Mouse (Mus musculus) forebrain, embryonic 16.5 days (tissue): Measurements from ENCODE around the gene Plaa. TPM values are rescaled to one million over a fixed set of nuclear protein-coding genes. Genes with fewer than 3 reads are reported as not detected.

ENCODE experiments used
- ATAC-seq: fragments of 200-750 bp; cut with Nextera tagmentation; 2 replicates; pipeline ENCODE4 v1.8.0; 2017; ENCODE audit warnings: mild to moderate bottlenecking, moderate library complexity
- H3K27ac ChIP-seq: fragments of 300-500 bp; sonication (generic); 2 replicates; pipeline ENCODE4 v1.5.1; 2014; ENCODE audit warnings: low read length, control low read depth
- H3K27me3 ChIP-seq: fragments of 300-500 bp; sonication (generic); replicated peaks from 2 replicates; pipeline ENCODE4 v1.6.1; 2014; ENCODE audit warnings: low read length; ENCODE audit not compliant: control insufficient read depth, insufficient read depth
- H3K36me3 ChIP-seq: fragments of 300-500 bp; sonication (generic); 2 replicates; pipeline ENCODE4 v1.6.1; 2014; ENCODE audit not compliant: control insufficient read depth, insufficient read depth
- H3K4me1 ChIP-seq: fragments of 300-500 bp; sonication (generic); replicated peaks from 2 replicates; pipeline ENCODE4 v1.6.1; 2014; ENCODE audit warnings: low read length; ENCODE audit not compliant: control insufficient read depth, insufficient read depth
- H3K4me2 ChIP-seq: fragments of 300-500 bp; sonication (generic); 2 replicates; pipeline ENCODE4 v1.6.1; 2014; ENCODE audit warnings: mild to moderate bottlenecking, low read length, control low read depth
- H3K4me3 ChIP-seq: fragments of 300-500 bp; sonication (generic); replicated peaks from 2 replicates; pipeline ENCODE4 v1.5.1; 2014; ENCODE audit warnings: mild to moderate bottlenecking, low read length, control low read depth
- H3K9ac ChIP-seq: fragments of 300-500 bp; sonication (generic); replicated peaks from 2 replicates; pipeline ENCODE4 v1.6.1; 2014; ENCODE audit warnings: low read depth, low read length, control low read depth
- H3K9me3 ChIP-seq: fragments of 300-500 bp; sonication (generic); 2 replicates; pipeline ENCODE4 v1.6.1; 2016; ENCODE audit warnings: low read length; ENCODE audit not compliant: control insufficient read depth
- WGBS: fragments of 180-500 bp; shearing (Covaris S2); extraction: QIAGEN DNeasy Blood & Tissue Kit; methylation state at CpG from one replicate; pipeline ENCODE4 v1.1.7; 2014; 5-methylcytosine and 5-hydroxymethylcytosine counted together
- polyA plus RNA-seq: library from polyadenylated mRNA; unstranded; fragments of >200 nt; fragmentation: Nextera tagmentation; extraction: Ambion mirVana; gene quantifications from 2 replicates; pipeline ENCODE4 v1.2.1, GENCODE M21; 2015

Gene Plaa
- polyA plus RNA-seq, 1 experiment from 2014 or later, result 80.3 TPM

- Histone ChIP-seq H3K4me3 (no peak overlapping the region), H3K4me1 (peaks cover 20% of the 10 kb centered on the region), H3K27me3 (no peaks in the 10 kb centered on the region), H3K9me3 (no peaks in the 10 kb centered on the region), H3K4me2 (no peak overlapping the region), H3K27ac (no peak overlapping the region), H3K9ac (no peak overlapping the region), H3K36me3 (no peaks in the 10 kb centered on the region)
- WGBS, result 94% methylated on average over 2 of the region's 2 CpGs
- no peak for ATAC-seq
These were observed 1.5 kb upstream of the Plaa start for GRCm38 (mm10) chr4:94604452-94605019.

GRCm38 (mm10) chr4:94602496-94603030 lies 481 bp downstream of the Plaa start:
- peak overlapping the region; percentile 91 for H3K9ac ChIP-seq
- no peaks in the 10 kb centered on the region for H3K9me3 ChIP-seq
- H3K4me3 ChIP-seq, result peak overlapping the region; percentile 100
- no peaks in the 10 kb centered on the region for H3K36me3 ChIP-seq
- peak overlapping the region; percentile 94 for H3K27ac ChIP-seq
- peaks cover 20% of the 10 kb centered on the region for H3K4me1 ChIP-seq
- no peaks in the 10 kb centered on the region for H3K27me3 ChIP-seq
- peak overlapping the region; percentile 92 for H3K4me2 ChIP-seq
- WGBS, result under 1% methylated on average over 32 of the region's 33 CpGs
- no peak for ATAC-seq

GRCm38 (mm10) chr4:94601395-94601794 lies 1.6 kb downstream of the Plaa start:
- Histone ChIP-seq H3K27ac (no peak overlapping the region), H3K9ac (no peak overlapping the region), H3K4me2 (peak overlapping the region; percentile 17; the same call in 1 of the 2 replicates), H3K36me3 (no peaks in the 10 kb centered on the region), H3K4me3 (no peak overlapping the region), H3K27me3 (no peaks in the 10 kb centered on the region), H3K9me3 (no peaks in the 10 kb centered on the region), H3K4me1 (peaks cover 20% of the 10 kb centered on the region)
- no peak for ATAC-seq
- 89% methylated on average over 4 of the region's 4 CpGs for WGBS

- Histone ChIP-seq H3K9me3 (no peaks in the 10 kb centered on the region), H3K4me2 (no peak overlapping the region), H3K9ac (no peak overlapping the region), H3K27me3 (no peaks in the 10 kb centered on the region), H3K36me3 (no peaks in the 10 kb centered on the region), H3K4me1 (no peaks in the 10 kb centered on the region), H3K27ac (no peak overlapping the region), H3K4me3 (no peak overlapping the region)
- no peak for ATAC-seq
These were observed 10.3 kb downstream of the Plaa start for GRCm38 (mm10) chr4:94592709-94593108.

GRCm38 (mm10) chr4:94591765-94592381 lies 11.2 kb downstream of the Plaa start:
- WGBS, result 85% methylated on average over 4 of the region's 4 CpGs
- H3K4me2 ChIP-seq, result no peak overlapping the region

GRCm38 (mm10) chr4:94572677-94573076 lies 30.4 kb downstream of the Plaa start:
- WGBS, result 96% methylated on average over 4 of the region's 4 CpGs
- no peak overlapping the region for H3K9ac ChIP-seq
- no peak overlapping the region for H3K4me2 ChIP-seq

More at GRCm38 (mm10) chr4:94591765-94592381, 11.2 kb downstream of the Plaa start:
- no peaks in the 10 kb centered on the region for H3K36me3 ChIP-seq
- H3K27ac ChIP-seq, result no peak overlapping the region
- H3K27me3 ChIP-seq, result no peaks in the 10 kb centered on the region
- no peaks in the 10 kb centered on the region for H3K9me3 ChIP-seq
- H3K4me3 ChIP-seq, result no peak overlapping the region
- no peak overlapping the region for H3K9ac ChIP-seq
- ATAC-seq, result no peak
- H3K4me1 ChIP-seq, result no peaks in the 10 kb centered on the region

GRCm38 (mm10) chr4:94564297-94564696 lies 38.7 kb downstream of the Plaa start:
- Histone ChIP-seq H3K4me1 (no peaks in the 10 kb centered on the region), H3K9me3 (no peaks in the 10 kb centered on the region), H3K4me3 (no peak overlapping the region), H3K4me2 (no peak overlapping the region), H3K27me3 (no peaks in the 10 kb centered on the region), H3K27ac (no peak overlapping the region), H3K36me3 (peaks cover 6% of the 10 kb centered on the region), H3K9ac (no peak overlapping the region)
- no peak for ATAC-seq

More at GRCm38 (mm10) chr4:94572677-94573076, 30.4 kb downstream of the Plaa start:
- Histone ChIP-seq H3K4me3 (no peak overlapping the region), H3K9me3 (no peaks in the 10 kb centered on the region), H3K27ac (no peak overlapping the region), H3K36me3 (peaks cover 6% of the 10 kb centered on the region), H3K4me1 (no peaks in the 10 kb centered on the region), H3K27me3 (no peaks in the 10 kb centered on the region)
- no peak for ATAC-seq

- no peak for ATAC-seq
- H3K9ac ChIP-seq, result no peak overlapping the region
- H3K27me3 ChIP-seq, result no peaks in the 10 kb centered on the region
- no peak overlapping the region for H3K27ac ChIP-seq
- no peak overlapping the region for H3K4me3 ChIP-seq
- H3K36me3 ChIP-seq, result peaks cover 2% of the 10 kb centered on the region; the same call in 1 of the 2 replicates
- no peaks in the 10 kb centered on the region for H3K9me3 ChIP-seq
- no peak overlapping the region for H3K4me2 ChIP-seq
- H3K4me1 ChIP-seq, result no peaks in the 10 kb centered on the region
- 77% methylated on average over 7 of the region's 7 CpGs for WGBS
These were observed 40.9 kb downstream of the Plaa start for GRCm38 (mm10) chr4:94561954-94562648.

GRCm38 (mm10) chr4:94560316-94560715 lies 42.7 kb downstream of the Plaa start:
- H3K9me3 ChIP-seq, result no peaks in the 10 kb centered on the region
- H3K27ac ChIP-seq, result no peak overlapping the region
- H3K4me3 ChIP-seq, result no peak overlapping the region
- H3K36me3 ChIP-seq, result no peaks in the 10 kb centered on the region
- no peak overlapping the region for H3K9ac ChIP-seq
- WGBS, result 89% methylated on average over 1 of the region's 1 CpGs
- peaks cover 7% of the 10 kb centered on the region for H3K4me1 ChIP-seq
- ATAC-seq, result no peak
- H3K27me3 ChIP-seq, result no peaks in the 10 kb centered on the region
- H3K4me2 ChIP-seq, result no peak overlapping the region
